Mouse (Mus musculus): ENCODE measurements around the gene Armh4.

DNA sequence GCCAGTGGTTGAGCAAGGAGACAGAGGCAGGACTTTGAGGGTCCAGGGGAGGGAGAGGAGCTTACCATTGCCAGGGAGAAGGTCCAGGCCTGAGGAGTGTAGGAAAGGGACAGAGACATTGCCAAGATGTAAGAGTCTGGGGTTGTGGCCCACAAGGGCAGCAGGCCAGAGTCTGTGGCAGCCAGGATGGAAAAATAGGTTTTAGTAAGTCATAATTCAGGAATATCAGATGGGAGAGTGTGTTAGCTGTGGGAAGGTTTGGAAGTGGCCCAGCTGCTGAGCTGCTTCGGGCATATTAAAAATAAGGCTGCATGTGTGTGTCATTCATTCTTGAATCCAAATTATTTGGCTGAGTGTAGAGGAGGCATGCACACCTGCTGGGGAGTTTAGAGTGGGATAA, 11.4 kb downstream of the Armh4 start:
- no peak for TF ChIP-seq CTCF (IDR thresholded peaks at IDR 0.05; ENCODE audit: borderline replicate concordance, insufficient read depth, low read depth, low read length)
- TF ChIP-seq POLR2A (IDR thresholded peaks at IDR 0.05; ENCODE audit: borderline replicate concordance, insufficient read depth, low read length), result no peak

Measured in cerebellum, adult 2 months (tissue).